Mouse (Mus musculus): ENCODE measurements at regions not wholly inside any gene's neighbourhood (a gene's known extent, or its start where the extent isn't known, plus 50 kb on each side); places are given as distances from the start of the nearest gene placed in this dataset.

- DNase-seq (ENCODE audit: low read depth, low spot score): peak; percentile 42
- in situ Hi-C loops (cut with MboI; ENCODE audit: low pct_unique_long_range_greater_than_20kb): no loop called here
- no peak for TF ChIP-seq CTCF (IDR thresholded peaks at IDR 0.05)
- peak; percentile 69 for ATAC-seq
- CTCF ChIA-PET: no interaction called here
- POLR2A ChIA-PET: no interaction called here
- peaks cover 5% of the 10 kb centered on the region for H3K27me3 ChIP-seq
Observed at GRCm38 (mm10) chrX:70946052-70946451, 104.0 kb upstream of the Mamld1 start.

- TF ChIP-seq CTCF (IDR thresholded peaks at IDR 0.05): no peak
- CTCF ChIA-PET: no interaction called here
- ATAC-seq: no peak
Observed at GRCm38 (mm10) chrX:70949232-70949631, 100.8 kb upstream of the Mamld1 start.

GRCm38 (mm10) chrX:70953022-70953421 lies 97.0 kb upstream of the Mamld1 start:
- in situ Hi-C loops (cut with MboI; ENCODE audit: low pct_unique_long_range_greater_than_20kb): no loop called here
- ChIA-PET POLR2A (no interaction called here), CTCF (no interaction called here)
- ATAC-seq (no peak), DNase-seq (ENCODE audit: low read depth, low spot score) (no peak)
- TF ChIP-seq CTCF (IDR thresholded peaks at IDR 0.05): no peak
- H3K27me3 ChIP-seq: peaks cover 6% of the 10 kb centered on the region

More at GRCm38 (mm10) chrX:70949232-70949631, 100.8 kb upstream of the Mamld1 start:
- POLR2A ChIA-PET: no interaction called here
- in situ Hi-C loops (cut with MboI; ENCODE audit: low pct_unique_long_range_greater_than_20kb): no loop called here
- DNase-seq (ENCODE audit: low read depth, low spot score): no peak
- H3K27me3 ChIP-seq: peaks cover 11% of the 10 kb centered on the region
